Mouse (Mus musculus): Measurements from ENCODE around the gene Angptl8.
"Not testable (repeated sequence)": the region's sequence is repeated elsewhere in the genome, so short reads cannot be mapped to it uniquely, and the experiment has no call there.

Angptl8 gene

GRCm38 (mm10) chr9:21835258-21835912, at the start of gene Angptl8:
Gene Angptl8, plus strand, starts transcription at chr9:21835510.
- in situ Hi-C loops (cut with MboI; ENCODE audit: low pct_unique_long_range_greater_than_20kb in 1 of 2, low sequenced_read_pairs in 2 of 2, unreplicated experiment in 1 of 2) = no loop called here

GRCm38 (mm10) chr9:21786309-21786708, 49.0 kb upstream of the Angptl8 start:
- in situ Hi-C loops (cut with MboI; ENCODE audit: low pct_unique_long_range_greater_than_20kb in 1 of 2, low sequenced_read_pairs in 2 of 2, unreplicated experiment in 1 of 2) = not testable (repeated sequence)

- in situ Hi-C loops (cut with MboI; ENCODE audit: low pct_unique_long_range_greater_than_20kb in 1 of 2, low sequenced_read_pairs in 2 of 2, unreplicated experiment in 1 of 2) = no loop called here
Observed at GRCm38 (mm10) chr9:21786906-21787305, 48.4 kb upstream of the Angptl8 start.

GRCm38 (mm10) chr9:21787654-21788053, 47.7 kb upstream of the Angptl8 start:
- in situ Hi-C loops (cut with MboI; ENCODE audit: low pct_unique_long_range_greater_than_20kb in 1 of 2, low sequenced_read_pairs in 2 of 2, unreplicated experiment in 1 of 2) = no loop called here

- in situ Hi-C loops (cut with MboI; ENCODE audit: low pct_unique_long_range_greater_than_20kb in 1 of 2, low sequenced_read_pairs in 2 of 2, unreplicated experiment in 1 of 2) = no loop called here
Observed at GRCm38 (mm10) chr9:21788234-21788633, 47.1 kb upstream of the Angptl8 start.

- in situ Hi-C loops (cut with MboI; ENCODE audit: low pct_unique_long_range_greater_than_20kb in 1 of 2, low sequenced_read_pairs in 2 of 2, unreplicated experiment in 1 of 2) = no loop called here
Observed at GRCm38 (mm10) chr9:21791861-21792260, 43.4 kb upstream of the Angptl8 start.

- in situ Hi-C loops (cut with MboI; ENCODE audit: low pct_unique_long_range_greater_than_20kb in 1 of 2, low sequenced_read_pairs in 2 of 2, unreplicated experiment in 1 of 2) = no loop called here
Observed at GRCm38 (mm10) chr9:21792644-21793043, 42.7 kb upstream of the Angptl8 start.

GRCm38 (mm10) chr9:21793507-21793906, 41.8 kb upstream of the Angptl8 start:
- in situ Hi-C loops (cut with MboI; ENCODE audit: low pct_unique_long_range_greater_than_20kb in 1 of 2, low sequenced_read_pairs in 2 of 2, unreplicated experiment in 1 of 2) = not testable (repeated sequence)

GRCm38 (mm10) chr9:21794344-21794834, 40.9 kb upstream of the Angptl8 start:
- in situ Hi-C loops (cut with MboI; ENCODE audit: low pct_unique_long_range_greater_than_20kb in 1 of 2, low sequenced_read_pairs in 2 of 2, unreplicated experiment in 1 of 2) = no loop called here

GRCm38 (mm10) chr9:21794925-21795324, 40.4 kb upstream of the Angptl8 start:
- in situ Hi-C loops (cut with MboI; ENCODE audit: low pct_unique_long_range_greater_than_20kb in 1 of 2, low sequenced_read_pairs in 2 of 2, unreplicated experiment in 1 of 2) = no loop called here

GRCm38 (mm10) chr9:21795579-21795978, 39.7 kb upstream of the Angptl8 start:
- in situ Hi-C loops (cut with MboI; ENCODE audit: low pct_unique_long_range_greater_than_20kb in 1 of 2, low sequenced_read_pairs in 2 of 2, unreplicated experiment in 1 of 2) = no loop called here

GRCm38 (mm10) chr9:21796259-21796658, 39.1 kb upstream of the Angptl8 start:
- in situ Hi-C loops (cut with MboI; ENCODE audit: low pct_unique_long_range_greater_than_20kb in 1 of 2, low sequenced_read_pairs in 2 of 2, unreplicated experiment in 1 of 2) = no loop called here

GRCm38 (mm10) chr9:21796919-21797318, 38.4 kb upstream of the Angptl8 start:
- in situ Hi-C loops (cut with MboI; ENCODE audit: low pct_unique_long_range_greater_than_20kb in 1 of 2, low sequenced_read_pairs in 2 of 2, unreplicated experiment in 1 of 2) = no loop called here

- in situ Hi-C loops (cut with MboI; ENCODE audit: low pct_unique_long_range_greater_than_20kb in 1 of 2, low sequenced_read_pairs in 2 of 2, unreplicated experiment in 1 of 2) = no loop called here
Observed at GRCm38 (mm10) chr9:21797921-21798344, 37.4 kb upstream of the Angptl8 start.

GRCm38 (mm10) chr9:21798345-21799009, 36.8 kb upstream of the Angptl8 start, which contains the start of gene Kank2:
Gene Kank2, minus strand, starts transcription at chr9:21798744.
- in situ Hi-C loops (cut with MboI; ENCODE audit: low pct_unique_long_range_greater_than_20kb in 1 of 2, low sequenced_read_pairs in 2 of 2, unreplicated experiment in 1 of 2) = no loop called here

GRCm38 (mm10) chr9:21799010-21799350, 36.3 kb upstream of the Angptl8 start:
- in situ Hi-C loops (cut with MboI; ENCODE audit: low pct_unique_long_range_greater_than_20kb in 1 of 2, low sequenced_read_pairs in 2 of 2, unreplicated experiment in 1 of 2) = no loop called here

GRCm38 (mm10) chr9:21801121-21801520, 34.2 kb upstream of the Angptl8 start:
- in situ Hi-C loops (cut with MboI; ENCODE audit: low pct_unique_long_range_greater_than_20kb in 1 of 2, low sequenced_read_pairs in 2 of 2, unreplicated experiment in 1 of 2) = no loop called here

- in situ Hi-C loops (cut with MboI; ENCODE audit: low pct_unique_long_range_greater_than_20kb in 1 of 2, low sequenced_read_pairs in 2 of 2, unreplicated experiment in 1 of 2) = no loop called here
Observed at GRCm38 (mm10) chr9:21801591-21801990, 33.7 kb upstream of the Angptl8 start.

GRCm38 (mm10) chr9:21803986-21804644, 31.2 kb upstream of the Angptl8 start:
- in situ Hi-C loops (cut with MboI; ENCODE audit: low pct_unique_long_range_greater_than_20kb in 1 of 2, low sequenced_read_pairs in 2 of 2, unreplicated experiment in 1 of 2) = no loop called here

Measured in mouse embryonic stem cell (cell line).